Mouse (Mus musculus): Measurements from ENCODE around the gene Crot. TPM values are rescaled to one million over a fixed set of nuclear protein-coding genes. Genes with fewer than 3 reads are reported as not detected.
"Not testable (repeated sequence)": the region's sequence is repeated elsewhere in the genome, so short reads cannot be mapped to it uniquely, and the experiment has no call there.

Crot gene
- polyA plus RNA-seq, 1 experiment from 2014 or later, result 35.9 TPM

DNA sequence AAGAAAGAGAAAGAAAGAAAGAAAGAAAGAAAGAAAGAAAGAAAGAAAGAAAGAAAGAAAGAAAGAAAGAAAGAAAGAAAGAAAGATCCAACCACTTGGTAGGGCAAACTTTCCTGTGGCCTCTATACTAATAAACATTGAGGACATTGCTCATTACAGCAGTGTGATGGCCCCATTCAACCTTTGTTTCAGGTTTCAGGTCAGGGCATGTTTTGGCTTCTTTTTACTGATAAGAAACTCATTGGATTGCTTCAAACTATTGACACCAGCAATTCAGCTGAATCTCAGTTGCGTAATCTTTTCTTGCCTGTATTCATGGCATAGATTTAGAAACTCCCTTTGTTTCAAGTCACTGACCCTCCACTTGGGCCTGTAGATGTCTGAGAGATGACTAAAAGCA, 13.0 kb upstream of the Crot start:
- no peak overlapping the region for H3K4me3 ChIP-seq (ENCODE audit: low read depth, low read length)
- H3K9me3 ChIP-seq (ENCODE audit: control insufficient read depth, low read length), result no peaks in the 10 kb centered on the region
- WGBS, result 97% methylated on average over 1 of the region's 1 CpGs
- H3K9ac ChIP-seq (ENCODE audit: low read length), result no peak overlapping the region
- no peaks in the 10 kb centered on the region for H3K27me3 ChIP-seq (ENCODE audit: control insufficient read depth, insufficient read depth, low read length)
- no peak overlapping the region for H3K27ac ChIP-seq (ENCODE audit: low read depth, low read length)
- DNase-seq (ENCODE audit: low spot score) (no peak), ATAC-seq (ENCODE audit: insufficient read depth, low FRiP score, low TSS enrichment) (no peak)
- no peaks in the 10 kb centered on the region for H3K36me3 ChIP-seq (ENCODE audit: control insufficient read depth, insufficient read depth, low read length)
- H3K4me1 ChIP-seq (ENCODE audit: control insufficient read depth, insufficient read depth, low read length), result no peaks in the 10 kb centered on the region
- no peak overlapping the region for H3K4me2 ChIP-seq (ENCODE audit: low read depth)

- H3K4me3 ChIP-seq (ENCODE audit: low read depth, low read length); ATAC-seq (ENCODE audit: insufficient read depth, low FRiP score, low TSS enrichment); DNase-seq (ENCODE audit: low spot score); H3K4me1 ChIP-seq (ENCODE audit: control insufficient read depth, insufficient read depth, low read length); H3K36me3 ChIP-seq (ENCODE audit: control insufficient read depth, insufficient read depth, low read length); H3K27me3 ChIP-seq (ENCODE audit: control insufficient read depth, insufficient read depth, low read length); H3K9me3 ChIP-seq (ENCODE audit: control insufficient read depth, low read length); H3K27ac ChIP-seq (ENCODE audit: low read depth, low read length); H3K9ac ChIP-seq (ENCODE audit: low read length); H3K4me2 ChIP-seq (ENCODE audit: low read depth): not testable (repeated sequence)
- WGBS, result 61% methylated on average over 3 of the region's 3 CpGs
These were observed 9.5 kb upstream of the Crot start for GRCm38 (mm10) chr5:9006585-9006984.

DNA sequence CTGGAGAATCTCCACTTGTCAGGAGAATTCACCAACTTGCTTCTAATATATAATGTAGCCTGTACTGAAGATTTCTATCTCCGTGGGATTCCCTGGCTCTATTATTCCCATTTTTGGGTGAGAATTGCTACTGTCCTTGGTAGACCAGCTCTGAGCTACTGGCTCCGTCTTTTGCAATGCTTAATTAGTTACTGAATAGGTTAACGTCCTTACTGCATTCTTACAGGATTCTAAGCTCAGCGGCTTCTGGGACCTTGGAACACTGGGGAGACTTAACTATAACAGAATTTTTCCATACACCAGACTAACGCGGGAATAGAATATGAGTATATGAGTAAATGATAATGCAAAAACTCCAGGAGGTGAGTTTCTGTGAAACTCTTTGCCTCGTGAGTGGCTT, 2.9 kb upstream of the Crot start:
- not testable (repeated sequence) for H3K9ac ChIP-seq (ENCODE audit: low read length); H3K27me3 ChIP-seq (ENCODE audit: control insufficient read depth, insufficient read depth, low read length); ATAC-seq (ENCODE audit: insufficient read depth, low FRiP score, low TSS enrichment); H3K4me3 ChIP-seq (ENCODE audit: low read depth, low read length); H3K4me2 ChIP-seq (ENCODE audit: low read depth); H3K36me3 ChIP-seq (ENCODE audit: control insufficient read depth, insufficient read depth, low read length); H3K4me1 ChIP-seq (ENCODE audit: control insufficient read depth, insufficient read depth, low read length); H3K9me3 ChIP-seq (ENCODE audit: control insufficient read depth, low read length); H3K27ac ChIP-seq (ENCODE audit: low read depth, low read length); DNase-seq (ENCODE audit: low spot score)
- WGBS, result 28% methylated on average over 7 of the region's 7 CpGs

GRCm38 (mm10) chr5:8999108-8999507, 2.0 kb upstream of the Crot start:
- no peaks in the 10 kb centered on the region for H3K36me3 ChIP-seq (ENCODE audit: control insufficient read depth, insufficient read depth, low read length)
- H3K4me1 ChIP-seq (ENCODE audit: control insufficient read depth, insufficient read depth, low read length), result peaks cover 5% of the 10 kb centered on the region
- no peaks in the 10 kb centered on the region for H3K9me3 ChIP-seq (ENCODE audit: control insufficient read depth, low read length)
- H3K9ac ChIP-seq (ENCODE audit: low read length), result no peak overlapping the region
- no peak overlapping the region for H3K4me2 ChIP-seq (ENCODE audit: low read depth)
- no peak overlapping the region for H3K4me3 ChIP-seq (ENCODE audit: low read depth, low read length)
- 75% methylated on average over 4 of the region's 4 CpGs for WGBS
- H3K27ac ChIP-seq (ENCODE audit: low read depth, low read length), result no peak overlapping the region
- no peaks in the 10 kb centered on the region for H3K27me3 ChIP-seq (ENCODE audit: control insufficient read depth, insufficient read depth, low read length)
- ATAC-seq (ENCODE audit: insufficient read depth, low FRiP score, low TSS enrichment) (no peak), DNase-seq (ENCODE audit: low spot score) (no peak)

DNA sequence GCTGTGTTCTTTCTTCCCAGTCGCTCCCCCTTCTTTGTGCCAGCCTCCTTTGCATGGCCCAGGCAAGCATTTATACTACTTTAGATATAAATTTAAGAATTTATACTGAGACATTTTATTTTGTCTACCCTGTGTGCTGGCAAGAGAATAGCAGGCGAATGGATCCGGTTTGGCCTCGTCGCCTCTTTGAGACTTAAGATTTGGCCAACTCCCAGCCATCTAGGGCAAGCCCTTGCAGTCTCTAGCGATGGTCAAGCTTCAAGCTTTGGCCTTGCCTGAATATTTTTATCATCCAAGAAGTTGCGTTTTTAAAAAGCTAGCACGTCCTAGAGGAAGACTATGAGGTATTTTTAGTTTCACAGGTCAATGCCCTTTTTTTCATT, 380 bp upstream of the Crot start:
- Histone ChIP-seq H3K27ac (ENCODE audit: low read depth, low read length) (peak overlapping the region; percentile 85), H3K4me1 (ENCODE audit: control insufficient read depth, insufficient read depth, low read length) (peaks cover 5% of the 10 kb centered on the region), H3K4me3 (ENCODE audit: low read depth, low read length) (peak overlapping the region; percentile 58), H3K36me3 (ENCODE audit: control insufficient read depth, insufficient read depth, low read length) (no peaks in the 10 kb centered on the region), H3K9ac (ENCODE audit: low read length) (peak overlapping the region; percentile 69), H3K27me3 (ENCODE audit: control insufficient read depth, insufficient read depth, low read length) (no peaks in the 10 kb centered on the region), H3K4me2 (ENCODE audit: low read depth) (peak overlapping the region; percentile 55), H3K9me3 (ENCODE audit: control insufficient read depth, low read length) (no peaks in the 10 kb centered on the region)
- WGBS, result 11% methylated on average over 8 of the region's 8 CpGs
- ATAC-seq (ENCODE audit: insufficient read depth, low FRiP score, low TSS enrichment) (no peak; the same call in none of the 2 replicates), DNase-seq (ENCODE audit: low spot score) (no peak)

DNA sequence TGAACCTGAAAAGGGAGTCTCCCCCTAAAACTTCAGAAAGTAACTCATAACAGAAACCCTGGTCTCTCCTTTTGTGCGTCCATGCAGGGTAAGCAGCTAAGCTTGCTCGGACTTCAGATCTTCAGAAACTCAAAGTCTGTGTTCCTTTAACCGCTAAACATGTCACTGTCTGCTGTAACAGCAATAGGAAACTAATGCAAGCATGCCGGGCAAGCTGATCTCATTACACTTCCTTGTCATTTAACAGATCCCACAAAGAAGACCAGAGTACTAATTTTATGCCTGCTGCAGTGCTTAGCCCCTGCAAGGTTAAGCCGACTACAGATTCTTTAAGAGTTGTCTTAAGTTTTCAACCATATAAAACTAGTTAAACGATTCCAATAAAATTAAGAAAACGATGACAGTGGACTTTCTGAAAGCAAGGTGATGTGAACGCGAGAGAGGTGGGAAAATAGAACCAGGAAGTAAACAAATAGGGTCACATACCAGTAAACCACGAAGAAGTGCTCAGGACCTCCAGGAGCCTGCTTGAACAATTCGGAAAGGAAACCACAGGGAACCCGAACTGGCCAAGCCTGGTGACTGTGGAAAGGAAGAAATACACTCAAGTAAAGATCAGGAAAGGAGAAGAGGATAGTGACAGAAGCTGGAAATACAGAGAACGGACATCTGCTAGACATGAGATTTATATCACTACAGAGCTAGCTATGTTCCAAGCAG, 998 bp downstream of the Crot start:
- ATAC-seq (ENCODE audit: insufficient read depth, low FRiP score, low TSS enrichment) (no peak), DNase-seq (ENCODE audit: low spot score) (no peak)
- H3K27ac ChIP-seq (ENCODE audit: low read depth, low read length), result no peak overlapping the region

DNA sequence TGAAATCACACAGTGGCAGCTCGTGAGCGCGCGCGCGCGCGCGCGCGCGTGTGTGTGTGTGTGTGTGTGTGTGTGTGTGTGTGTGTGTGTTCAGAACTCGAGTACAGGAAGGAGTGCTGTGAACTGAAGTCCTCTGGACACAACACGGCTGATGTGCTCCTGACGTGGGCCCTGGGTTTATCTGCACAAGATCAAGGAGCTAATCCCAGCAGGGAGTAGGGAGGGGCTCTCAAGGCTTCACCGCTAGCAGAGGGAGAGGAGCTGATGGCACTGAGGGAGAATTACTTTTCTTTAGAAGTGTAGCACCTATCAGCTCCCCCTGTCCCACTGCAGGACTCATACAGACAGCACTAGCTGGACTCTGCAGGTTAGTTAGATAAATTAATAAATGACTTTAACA, 5.5 kb downstream of the Crot start:
- Histone ChIP-seq H3K9me3 (ENCODE audit: control insufficient read depth, low read length) (no peaks in the 10 kb centered on the region), H3K4me3 (ENCODE audit: low read depth, low read length) (no peak overlapping the region), H3K9ac (ENCODE audit: low read length) (no peak overlapping the region), H3K27me3 (ENCODE audit: control insufficient read depth, insufficient read depth, low read length) (no peaks in the 10 kb centered on the region), H3K4me1 (ENCODE audit: control insufficient read depth, insufficient read depth, low read length) (peaks cover 5% of the 10 kb centered on the region), H3K36me3 (ENCODE audit: control insufficient read depth, insufficient read depth, low read length) (peaks cover 2% of the 10 kb centered on the region; the same call in 1 of the 2 replicates), H3K27ac (ENCODE audit: low read depth, low read length) (no peak overlapping the region), H3K4me2 (ENCODE audit: low read depth) (no peak overlapping the region)
- 88% methylated on average over 16 of the region's 16 CpGs for WGBS
- DNase-seq (ENCODE audit: low spot score) (no peak), ATAC-seq (ENCODE audit: insufficient read depth, low FRiP score, low TSS enrichment) (no peak)

More for the DNA sequence above, 998 bp downstream of the Crot start:
- Histone ChIP-seq H3K4me2 (ENCODE audit: low read depth) (peak overlapping the region; percentile 55), H3K27me3 (ENCODE audit: control insufficient read depth, insufficient read depth, low read length) (no peaks in the 10 kb centered on the region), H3K9me3 (ENCODE audit: control insufficient read depth, low read length) (no peaks in the 10 kb centered on the region), H3K4me3 (ENCODE audit: low read depth, low read length) (peak overlapping the region; percentile 58), H3K36me3 (ENCODE audit: control insufficient read depth, insufficient read depth, low read length) (peaks cover 2% of the 10 kb centered on the region; the same call in 1 of the 2 replicates), H3K9ac (ENCODE audit: low read length) (peak overlapping the region; percentile 68), H3K4me1 (ENCODE audit: control insufficient read depth, insufficient read depth, low read length) (peaks cover 5% of the 10 kb centered on the region)
- 20% methylated on average over 13 of the region's 13 CpGs for WGBS

DNA sequence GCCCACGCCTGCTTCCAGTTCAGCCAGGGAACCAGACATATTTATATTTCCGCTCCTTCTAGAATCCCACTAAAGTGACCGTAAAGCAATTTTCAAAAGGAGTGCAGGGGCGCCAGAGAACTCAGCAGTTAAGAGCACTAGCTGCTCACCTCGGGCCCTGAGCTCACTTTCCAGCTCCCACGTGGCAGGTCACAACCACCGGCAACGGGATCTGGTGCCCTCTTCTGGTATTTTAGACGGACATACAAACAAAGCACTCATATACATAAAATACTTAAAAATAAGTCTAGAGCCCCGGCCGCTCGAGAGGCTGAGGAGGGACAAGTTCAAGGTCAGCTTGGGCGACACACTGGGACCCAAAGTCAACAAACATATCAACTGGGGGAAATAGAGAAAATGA, 6.6 kb downstream of the Crot start:
- Histone ChIP-seq H3K9ac (ENCODE audit: low read length) (no peak overlapping the region), H3K27ac (ENCODE audit: low read depth, low read length) (no peak overlapping the region), H3K36me3 (ENCODE audit: control insufficient read depth, insufficient read depth, low read length) (peaks cover 2% of the 10 kb centered on the region; the same call in 1 of the 2 replicates), H3K4me2 (ENCODE audit: low read depth) (no peak overlapping the region), H3K4me3 (ENCODE audit: low read depth, low read length) (no peak overlapping the region), H3K9me3 (ENCODE audit: control insufficient read depth, low read length) (no peaks in the 10 kb centered on the region), H3K4me1 (ENCODE audit: control insufficient read depth, insufficient read depth, low read length) (no peaks in the 10 kb centered on the region), H3K27me3 (ENCODE audit: control insufficient read depth, insufficient read depth, low read length) (no peaks in the 10 kb centered on the region)
- ATAC-seq (ENCODE audit: insufficient read depth, low FRiP score, low TSS enrichment) (no peak), DNase-seq (ENCODE audit: low spot score) (no peak)
- WGBS, result 93% methylated on average over 13 of the region's 13 CpGs

DNA sequence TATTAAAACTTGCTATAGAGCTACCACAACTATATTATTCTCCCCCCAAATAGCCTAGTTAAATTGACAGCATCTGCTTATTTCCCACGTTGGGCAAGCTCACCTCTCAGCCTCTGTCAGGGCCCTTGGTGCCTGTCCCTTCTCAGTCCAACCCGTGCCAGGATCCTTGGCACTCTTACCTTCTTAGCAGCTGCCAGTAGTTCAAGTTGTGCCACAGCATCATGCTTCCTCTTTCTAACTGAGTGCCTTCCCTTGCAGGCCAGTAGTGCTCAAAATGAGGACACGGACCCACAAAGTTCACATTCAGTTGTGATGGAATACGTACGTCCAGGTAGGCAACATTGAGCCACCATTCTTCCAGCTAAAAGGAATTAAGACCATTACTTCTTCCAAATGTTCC, 9.2 kb downstream of the Crot start:
- Histone ChIP-seq H3K27ac (ENCODE audit: low read depth, low read length) (no peak overlapping the region), H3K9ac (ENCODE audit: low read length) (no peak overlapping the region), H3K4me1 (ENCODE audit: control insufficient read depth, insufficient read depth, low read length) (no peaks in the 10 kb centered on the region), H3K36me3 (ENCODE audit: control insufficient read depth, insufficient read depth, low read length) (peaks cover 2% of the 10 kb centered on the region; the same call in 1 of the 2 replicates), H3K27me3 (ENCODE audit: control insufficient read depth, insufficient read depth, low read length) (no peaks in the 10 kb centered on the region), H3K4me2 (ENCODE audit: low read depth) (no peak overlapping the region), H3K9me3 (ENCODE audit: control insufficient read depth, low read length) (no peaks in the 10 kb centered on the region), H3K4me3 (ENCODE audit: low read depth, low read length) (no peak overlapping the region)
- DNase-seq (ENCODE audit: low spot score), result no peak
- ATAC-seq (ENCODE audit: insufficient read depth, low FRiP score, low TSS enrichment), result no peak
- WGBS, result 94% methylated on average over 5 of the region's 5 CpGs
